Mouse (Mus musculus) myocyte (in vitro differentiated cells): ENCODE data around the gene Rassf4.

Experiments used
- POLR2A ChIP-seq: IDR thresholded peaks from one replicate; pipeline ENCODE4 v1.6.1; 2011; ENCODE audit warnings: low read depth, mild to moderate bottlenecking, control low read depth, moderate library complexity; ENCODE audit not compliant: insufficient read length
- POLR2AphosphoS2 ChIP-seq: IDR thresholded peaks from one replicate; pipeline ENCODE4 v1.6.1; 2011; ENCODE audit warnings: low read depth, control low read depth; ENCODE audit not compliant: insufficient read length
- USF1 ChIP-seq: IDR thresholded peaks from one replicate; pipeline ENCODE4 v1.6.1; 2011; ENCODE audit warnings: low read depth, mild to moderate bottlenecking, control low read depth, moderate library complexity

DNA sequence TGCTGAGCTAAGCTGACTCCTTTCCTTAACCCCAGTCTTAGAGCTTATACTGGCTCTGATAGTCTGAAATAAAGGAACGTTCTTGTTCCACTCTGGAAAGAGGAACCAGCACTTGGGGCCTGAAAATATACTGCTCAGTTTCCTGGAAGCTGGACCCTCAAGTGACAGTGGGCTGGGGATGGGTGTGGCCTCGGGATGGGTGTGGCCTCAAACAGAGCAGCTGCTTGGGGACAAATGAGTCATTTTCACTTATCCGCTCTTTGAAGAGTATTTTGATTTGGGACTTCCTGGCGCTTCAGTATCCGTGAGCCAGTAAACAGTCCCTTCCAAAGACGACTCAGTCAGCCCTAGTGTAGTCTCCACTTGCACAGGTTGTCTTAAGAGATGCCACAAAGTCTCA is 8.6 kb upstream of the Rassf4 start:
- no peak for TF ChIP-seq USF1
- no peak for TF ChIP-seq POLR2AphosphoS2
- TF ChIP-seq POLR2A, result no peak
